Mouse (Mus musculus): ENCODE data around the gene Dram1.
A peak's percentile ranks its signal among the peaks of the same experiment; 100 is the strongest.

Gene Dram1

DNA sequence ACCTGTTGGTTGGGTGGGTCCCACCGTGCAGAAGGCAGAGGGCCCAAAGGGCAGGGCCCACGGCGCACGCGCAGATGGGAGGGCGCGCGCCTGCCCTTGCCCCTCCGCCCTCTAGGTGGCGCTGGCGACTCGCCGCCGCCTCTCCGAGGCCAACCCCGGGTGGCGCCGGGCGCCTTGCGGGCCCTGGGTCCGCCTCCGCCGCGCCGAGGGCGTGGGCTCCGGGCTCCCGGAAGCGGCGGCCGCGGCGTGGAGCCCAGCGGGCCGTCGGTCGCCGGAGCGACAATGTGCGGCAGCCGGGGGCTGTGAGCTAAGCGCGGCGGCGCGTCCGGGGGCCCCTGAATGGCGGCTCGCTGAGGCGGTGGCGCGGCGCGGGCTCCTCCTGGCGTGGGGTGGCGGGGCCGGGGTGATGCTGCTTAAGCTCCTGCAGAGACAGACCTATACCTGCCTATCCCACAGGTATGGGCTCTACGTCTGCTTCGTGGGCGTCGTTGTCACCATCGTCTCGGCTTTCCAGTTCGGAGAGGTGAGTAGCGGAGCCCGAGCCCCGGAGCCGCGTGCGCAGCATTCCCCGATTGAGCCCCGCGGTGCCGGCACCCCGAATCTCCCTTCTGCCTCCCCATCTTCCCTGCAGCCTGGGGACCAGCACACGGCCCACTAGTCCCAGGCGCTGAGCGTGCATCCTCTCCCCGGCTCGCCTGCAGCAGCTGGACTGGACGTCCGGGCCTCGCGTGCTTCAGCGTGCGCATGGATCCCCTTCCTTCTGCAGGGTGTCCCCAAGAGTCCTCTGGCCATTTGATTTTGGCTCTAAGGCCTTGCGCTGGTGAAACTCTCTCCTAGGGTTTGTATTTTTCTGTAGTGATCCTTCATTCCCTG lies at the start of gene Dram1, which contains the start of gene Gnptab:
Gene Dram1, minus strand, starts transcription at position 68 of the 873 bp plus-strand sequence.
Gene Gnptab, plus strand, starts transcription at position 120 of the 873 bp plus-strand sequence.
- peak; percentile 91 for DNase-seq (ENCODE audit: low read depth)

DNA sequence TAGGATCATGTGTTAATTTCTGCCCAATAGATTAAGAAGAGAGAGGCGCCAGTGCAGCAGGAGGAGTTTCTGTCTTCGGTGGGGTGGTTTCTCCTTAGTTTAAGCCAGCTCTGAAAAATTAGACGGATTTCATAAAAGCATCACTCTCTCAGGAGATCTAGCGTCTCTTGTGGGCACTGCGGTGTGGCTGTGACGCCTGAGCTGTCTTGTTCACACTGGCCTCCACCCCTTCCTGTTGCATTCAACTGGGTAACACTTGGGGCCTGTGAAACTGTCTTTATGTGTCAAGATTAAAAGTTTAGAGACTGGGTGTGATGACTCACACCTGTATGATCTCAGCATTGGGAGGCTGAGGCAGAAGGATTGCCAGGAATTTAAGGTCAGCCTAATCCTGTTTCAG lies 49.1 kb upstream of the Dram1 start:
- peak; percentile 65 for DNase-seq (ENCODE audit: low read depth)

DNA sequence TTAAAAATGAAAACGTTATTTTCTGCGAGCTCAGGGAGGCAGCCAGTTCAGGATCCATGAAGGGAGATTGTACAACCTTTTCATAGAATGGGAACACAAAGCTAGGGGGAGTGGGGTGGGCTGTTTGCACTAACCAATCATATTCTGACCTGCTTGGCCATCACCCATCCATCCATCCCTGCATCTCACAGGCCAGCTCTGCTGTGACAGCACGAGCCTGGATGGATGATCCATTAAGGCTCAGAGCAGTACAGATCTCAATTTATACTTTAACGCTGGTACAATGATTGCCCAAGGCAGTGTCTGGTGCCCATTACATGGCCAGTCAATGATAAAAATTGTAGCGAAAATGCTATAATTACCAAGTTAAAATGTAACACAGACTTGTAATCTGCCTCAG lies 48.0 kb upstream of the Dram1 start:
- no peak for DNase-seq (ENCODE audit: low read depth)

DNA sequence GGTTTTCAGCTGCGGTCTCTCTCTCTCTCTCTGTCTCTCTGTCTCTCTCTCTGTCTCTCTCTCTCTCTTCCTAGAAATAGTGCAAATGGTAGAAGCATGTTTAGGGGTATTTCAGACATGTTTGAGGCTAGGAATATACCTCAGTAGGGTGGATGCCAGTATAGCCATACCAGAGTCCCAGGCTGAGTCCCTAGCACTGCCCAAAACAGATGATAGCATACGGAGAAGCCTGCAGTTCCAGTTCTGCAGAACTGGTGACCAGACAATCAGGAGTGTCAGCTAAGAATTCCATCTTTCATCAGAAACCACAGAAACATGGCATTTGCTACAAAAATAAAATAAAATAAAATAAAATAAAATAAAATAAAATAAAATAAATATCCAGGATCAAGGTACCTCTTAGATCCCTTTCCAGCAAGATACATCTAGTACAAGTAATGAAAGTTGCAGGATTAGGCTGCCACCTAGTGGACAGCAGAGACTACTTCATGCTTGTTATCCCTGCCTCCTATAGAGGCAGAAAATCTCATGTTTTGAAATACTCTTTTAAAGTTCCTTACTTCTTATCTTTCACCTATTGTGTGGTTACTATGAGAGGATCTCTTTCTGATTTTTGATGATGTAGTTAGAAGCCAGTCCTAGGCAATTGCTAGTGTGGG lies 47.4 kb upstream of the Dram1 start:
- peak; percentile 87 for DNase-seq (ENCODE audit: low read depth)

DNA sequence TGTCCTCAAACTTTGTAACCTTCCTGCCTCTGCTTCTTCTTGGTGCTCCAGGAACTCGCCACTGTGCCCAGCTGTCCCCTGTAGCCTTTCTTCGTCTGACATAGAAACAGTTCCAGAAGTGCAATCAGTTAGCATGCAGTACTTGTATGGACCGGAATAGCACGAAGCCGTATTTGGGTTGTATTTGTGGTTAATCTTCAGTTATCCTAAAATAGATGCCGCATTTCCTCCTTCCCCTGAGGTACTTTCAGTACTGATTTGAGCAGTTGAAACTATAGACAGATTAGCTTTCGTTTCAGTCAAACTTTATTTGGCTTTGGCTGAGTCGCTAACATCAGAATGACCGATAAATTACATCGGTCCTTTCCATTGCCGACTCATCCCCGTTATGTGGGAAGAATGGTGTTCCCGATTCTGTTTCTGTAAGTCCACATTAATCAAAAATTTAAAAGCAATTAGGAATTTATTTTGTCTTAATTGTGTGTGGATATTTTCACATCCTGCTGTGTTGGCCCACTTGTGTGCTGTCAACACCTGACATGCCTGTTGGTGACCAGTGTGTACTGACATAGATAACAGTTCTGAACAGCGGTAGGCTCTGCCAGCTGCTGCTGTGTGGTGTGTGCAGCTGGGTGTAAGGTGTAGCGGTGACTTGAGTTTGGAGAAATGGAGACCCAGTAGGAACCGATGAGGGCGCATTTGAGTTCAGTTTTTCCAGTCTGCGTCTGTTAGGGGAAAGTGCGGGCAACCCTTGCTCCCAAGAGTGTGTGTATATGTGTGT lies 42.0 kb upstream of the Dram1 start:
- DNase-seq (ENCODE audit: low read depth), result peak; percentile 81

DNA sequence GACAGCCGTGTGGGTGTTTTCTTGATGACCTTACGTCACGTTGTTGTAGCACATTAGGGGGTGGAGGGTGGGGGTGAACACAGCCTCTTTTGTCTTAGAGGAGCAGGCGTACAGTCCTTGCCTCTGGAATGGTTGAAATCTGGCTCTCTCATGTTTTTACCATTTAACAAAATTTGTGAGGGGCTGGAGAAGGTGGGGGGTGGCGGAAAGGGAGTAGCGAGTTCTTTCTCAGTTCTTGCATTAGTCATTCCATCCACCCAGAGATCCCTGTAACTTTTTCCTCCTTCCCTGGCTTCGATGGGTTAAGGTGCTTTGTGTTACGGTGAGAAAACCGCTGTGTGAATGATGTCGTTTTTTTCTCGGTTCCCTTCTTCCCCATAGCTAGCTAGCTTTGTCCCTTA lies 41.3 kb upstream of the Dram1 start:
- no peak for DNase-seq (ENCODE audit: low read depth)

DNA sequence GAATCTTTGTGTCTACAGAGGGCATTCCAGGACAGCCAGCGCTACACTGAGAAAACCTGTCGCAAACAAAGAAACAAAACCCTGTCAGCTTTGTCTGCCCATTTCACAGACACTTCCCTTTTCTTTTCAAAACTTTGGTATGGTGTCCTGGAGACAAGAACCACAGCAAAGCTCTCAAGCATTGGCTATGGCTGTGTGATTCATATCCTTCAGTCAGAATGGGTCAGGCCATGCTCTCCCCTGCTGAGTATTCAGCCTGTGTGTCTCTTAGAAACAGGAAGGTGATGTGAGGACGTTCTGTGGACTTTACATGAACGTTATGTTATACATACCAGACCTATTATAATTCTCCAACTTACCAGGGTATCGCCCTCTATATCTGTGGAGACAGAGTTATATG lies 38.8 kb upstream of the Dram1 start:
- no peak for DNase-seq (ENCODE audit: low read depth)

DNA sequence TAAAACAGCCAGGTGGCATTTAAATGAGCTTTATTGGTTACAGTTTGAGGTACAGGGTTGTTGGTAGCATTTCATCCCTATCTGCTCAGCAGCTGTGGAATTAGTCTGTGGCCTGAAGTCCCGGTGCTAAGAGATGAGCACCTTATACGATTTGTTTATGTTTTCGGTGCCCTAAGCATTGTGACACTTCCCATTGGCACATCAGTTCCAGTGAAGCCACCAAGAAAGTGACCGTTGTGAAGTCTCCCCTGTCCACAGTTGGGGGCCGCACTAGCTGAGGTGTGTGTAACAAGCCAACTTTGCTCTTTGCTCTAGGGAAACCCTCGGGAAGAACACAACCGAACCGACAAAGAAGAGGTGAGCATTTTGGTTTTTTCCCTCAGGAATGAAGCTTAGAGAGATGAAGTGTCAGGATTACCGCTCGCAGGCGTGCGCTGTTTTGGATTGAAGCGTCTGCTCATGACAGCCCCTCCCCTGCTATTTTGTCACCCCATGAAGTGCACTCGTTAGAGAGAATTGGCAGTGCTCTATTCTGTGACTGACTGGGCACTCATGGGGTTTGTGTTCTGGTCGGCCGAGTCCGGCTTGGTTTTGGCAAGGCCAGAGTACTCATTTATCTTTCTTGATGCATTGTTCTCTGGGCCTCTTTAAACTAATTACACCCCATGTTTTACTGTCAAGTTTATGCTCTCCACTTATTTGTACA lies 33.6 kb upstream of the Dram1 start:
- DNase-seq (ENCODE audit: low read depth), result no peak

DNA sequence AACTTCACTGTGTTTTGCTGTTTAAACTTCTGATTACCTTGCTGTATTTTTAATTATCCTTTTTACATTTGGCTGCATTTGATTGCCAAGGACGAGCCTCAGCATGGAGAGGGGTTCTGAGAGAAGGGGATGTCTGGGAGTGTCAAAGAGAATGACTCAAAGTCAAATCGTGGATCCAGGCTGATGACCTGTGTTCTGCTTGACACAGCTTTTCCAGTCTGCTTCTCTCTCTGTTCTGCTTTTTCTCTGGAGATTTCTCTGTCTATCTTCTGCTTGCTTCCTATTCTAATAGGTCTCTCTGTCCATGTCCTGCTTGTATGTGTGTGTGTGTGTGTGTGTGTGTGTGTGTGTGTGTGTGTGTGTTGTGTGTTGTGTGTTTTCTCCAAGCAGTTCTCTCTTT lies 30.9 kb upstream of the Dram1 start:
- no peak for DNase-seq (ENCODE audit: low read depth)

DNA sequence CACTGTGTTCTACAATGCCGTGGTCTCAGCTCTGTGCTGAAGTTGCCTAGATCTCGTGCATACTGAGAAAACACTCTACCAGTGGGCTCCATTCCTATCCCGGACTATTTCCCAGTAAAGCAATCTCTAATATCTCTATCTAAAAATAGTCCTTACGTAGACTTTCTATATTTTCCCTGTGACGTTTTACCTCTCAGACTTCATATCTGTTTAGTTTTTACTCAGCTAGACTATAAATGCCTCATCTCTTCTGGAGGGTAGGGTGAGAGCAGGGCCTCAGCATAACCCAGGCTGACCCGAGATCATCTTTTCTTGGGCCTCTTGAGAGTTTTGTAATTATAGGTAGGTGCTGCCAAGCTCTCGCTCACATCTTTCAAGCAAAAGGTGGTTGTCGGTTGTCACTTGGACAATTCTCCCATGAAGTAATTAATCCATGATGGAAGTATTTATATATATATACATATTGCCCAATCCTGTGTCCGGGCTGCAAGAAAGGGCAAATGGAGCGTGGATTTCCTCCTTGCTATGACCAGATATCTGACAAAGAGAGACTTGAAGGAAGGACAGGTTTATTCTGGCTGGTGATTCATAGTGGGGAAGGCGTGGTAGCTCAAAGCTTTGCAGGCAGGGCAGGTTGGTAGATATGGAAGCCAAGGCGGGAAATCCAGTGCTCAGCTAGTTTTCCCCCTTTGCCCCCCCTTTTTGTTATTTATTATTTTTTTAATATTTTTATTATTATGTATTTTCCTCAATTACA lies 29.2 kb upstream of the Dram1 start:
- DNase-seq (ENCODE audit: low read depth), result no peak

DNA sequence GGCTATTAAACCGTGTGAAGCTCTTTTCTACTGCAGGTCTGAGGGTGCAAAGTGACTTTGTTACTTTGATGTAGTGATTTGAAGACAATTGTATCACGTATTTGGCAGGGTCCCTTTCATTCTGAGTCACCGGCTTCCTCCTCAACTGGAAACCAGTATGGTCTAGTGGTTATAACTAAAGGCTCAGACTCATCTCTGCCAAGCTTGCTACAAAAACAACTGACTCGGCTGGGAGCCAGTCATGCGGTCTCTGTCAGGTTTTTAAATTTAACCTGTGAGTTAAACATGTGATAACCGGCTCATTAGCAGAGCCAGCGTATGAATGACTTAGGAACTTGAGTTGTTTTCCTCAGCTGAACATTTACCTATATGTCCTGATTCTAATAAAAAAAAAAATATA lies 26.9 kb upstream of the Dram1 start:
- peak; percentile 87 for DNase-seq (ENCODE audit: low read depth)

DNA sequence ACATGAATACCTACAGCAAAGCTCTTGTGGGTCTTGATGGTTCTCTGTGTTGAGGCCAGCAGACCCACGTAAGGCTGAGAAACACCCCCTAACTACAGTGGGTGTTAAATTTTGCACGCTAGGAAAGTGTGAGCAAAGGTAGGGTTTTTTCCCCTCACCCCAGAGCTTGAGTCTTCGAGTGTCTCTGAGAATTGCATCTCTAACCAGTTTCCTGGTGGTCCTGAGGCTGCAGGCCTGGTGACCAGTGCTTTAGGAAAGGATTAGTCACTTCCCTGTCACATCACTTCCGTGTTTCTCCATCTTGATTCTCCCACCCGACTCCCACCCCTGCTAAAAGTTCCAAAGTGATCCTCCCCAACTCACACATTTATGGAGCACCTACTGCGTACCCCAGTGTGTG lies 25.3 kb upstream of the Dram1 start:
- DNase-seq (ENCODE audit: low read depth), result peak; percentile 44

DNA sequence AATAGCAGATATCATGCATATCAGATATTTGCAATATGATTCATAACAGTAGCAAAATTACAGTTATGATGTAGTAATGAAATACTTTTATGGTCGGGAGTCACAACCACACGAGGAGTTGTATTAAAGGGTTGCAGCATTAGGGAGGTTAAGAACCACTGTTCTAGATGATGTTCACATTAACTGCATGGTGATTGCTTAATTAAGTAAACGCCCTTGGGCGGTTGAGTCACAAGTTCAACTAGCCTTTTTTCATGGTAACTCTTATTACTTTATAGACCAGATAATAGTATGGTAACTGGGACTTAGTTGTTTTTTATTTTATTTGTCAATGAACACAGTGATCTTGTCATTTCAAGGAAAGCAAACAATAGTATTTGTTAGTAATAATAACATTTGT lies 24.1 kb upstream of the Dram1 start:
- DNase-seq (ENCODE audit: low read depth), result no peak

DNA sequence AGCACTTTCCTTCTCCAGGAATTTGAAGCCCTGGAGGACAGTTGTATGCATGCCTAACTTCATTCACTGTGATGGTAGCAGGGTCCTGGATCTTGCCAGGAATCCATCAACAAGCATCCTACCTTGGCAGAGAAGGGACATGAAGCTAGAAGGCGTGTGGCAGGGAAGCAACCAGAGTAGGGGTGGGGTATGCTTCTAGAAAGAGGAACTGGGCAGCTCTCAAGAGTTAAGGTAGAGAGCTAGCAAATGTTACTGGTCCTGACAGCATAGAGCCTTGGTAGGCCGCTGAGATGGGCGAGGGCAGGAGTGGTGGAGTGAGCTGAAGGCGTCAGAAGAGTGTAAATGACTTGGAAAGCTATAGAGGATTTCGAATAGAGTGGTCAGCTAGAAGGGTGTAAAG lies 20.4 kb upstream of the Dram1 start:
- DNase-seq (ENCODE audit: low read depth), result no peak

DNA sequence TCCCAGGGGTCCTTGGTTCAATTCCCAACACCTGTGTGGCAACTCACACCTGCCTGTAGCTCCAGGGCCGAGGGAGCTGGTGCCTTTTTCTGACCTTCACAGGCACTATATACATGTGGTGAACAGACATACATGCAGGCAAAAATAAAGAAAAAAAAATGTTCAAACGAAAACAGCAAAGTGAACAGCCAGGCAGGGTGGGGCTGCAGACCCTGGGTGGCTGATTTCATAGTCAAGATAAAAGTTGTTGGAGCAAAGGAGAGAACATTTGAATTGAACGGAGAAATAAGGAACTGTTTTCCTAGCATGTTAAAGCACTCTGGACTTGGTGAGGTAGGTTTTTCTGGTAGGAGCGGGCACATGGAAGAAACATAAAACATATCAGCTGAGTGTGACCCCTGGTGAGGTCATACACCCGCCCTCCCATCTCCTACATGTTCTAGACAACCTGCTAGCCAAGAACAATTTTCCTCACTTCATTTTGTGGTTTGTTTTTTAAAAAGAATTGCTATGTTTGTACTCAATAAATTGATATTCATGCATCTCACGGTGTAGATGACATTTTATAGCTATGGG lies 19.9 kb upstream of the Dram1 start:
- no peak for DNase-seq (ENCODE audit: low read depth)

DNA sequence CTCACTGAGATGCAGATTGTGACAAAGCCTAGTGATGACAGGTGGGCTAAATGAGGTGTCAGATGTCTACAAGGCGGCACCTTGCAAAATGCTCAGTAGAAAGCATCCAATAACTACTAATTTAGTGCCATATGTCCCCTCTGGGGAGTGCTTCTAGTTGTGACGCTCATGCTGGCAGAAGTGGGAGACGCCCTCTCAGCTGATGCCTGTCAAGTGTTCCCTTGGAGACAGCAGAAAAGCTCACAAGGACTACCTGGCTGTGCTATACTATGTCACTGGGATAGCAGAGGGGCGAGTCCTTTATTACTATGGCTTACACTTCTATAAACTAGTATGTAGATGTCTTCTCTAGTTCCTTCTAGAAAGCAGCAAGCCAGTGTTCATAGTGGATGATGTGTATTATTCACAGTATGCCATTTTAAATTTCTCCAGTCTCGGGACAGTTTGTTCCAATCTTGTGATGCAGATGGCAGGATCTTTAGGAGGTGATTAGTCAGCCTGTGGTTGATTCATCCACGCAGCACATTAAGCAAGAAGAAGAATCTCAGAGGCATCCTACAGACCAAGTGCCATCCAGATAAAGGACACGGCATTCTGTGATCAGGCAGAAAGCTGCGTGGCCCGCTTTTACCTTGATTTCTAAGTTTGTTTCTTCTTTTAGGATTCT lies 13.4 kb upstream of the Dram1 start:
- DNase-seq (ENCODE audit: low read depth), result no peak

DNA sequence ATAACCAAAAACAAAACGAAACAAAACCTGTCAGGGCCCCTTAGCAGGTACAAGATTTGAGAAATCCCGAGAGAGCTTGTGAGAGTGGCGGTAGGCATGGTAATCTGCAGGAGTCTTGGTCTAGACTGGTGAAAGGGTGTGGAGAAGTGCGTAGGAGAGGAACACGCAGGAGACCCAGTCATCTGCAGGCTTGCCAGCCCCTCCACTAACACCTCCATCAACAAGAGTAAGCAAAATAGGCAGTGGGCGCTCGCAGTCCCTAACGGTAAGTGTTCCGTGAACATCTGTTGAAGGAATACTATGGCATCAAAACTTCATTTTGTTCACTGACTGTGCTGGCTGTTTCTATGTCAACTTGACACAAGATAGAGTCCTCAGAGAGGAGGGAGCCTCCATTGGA lies 12.6 kb upstream of the Dram1 start:
- DNase-seq (ENCODE audit: low read depth), result no peak

DNA sequence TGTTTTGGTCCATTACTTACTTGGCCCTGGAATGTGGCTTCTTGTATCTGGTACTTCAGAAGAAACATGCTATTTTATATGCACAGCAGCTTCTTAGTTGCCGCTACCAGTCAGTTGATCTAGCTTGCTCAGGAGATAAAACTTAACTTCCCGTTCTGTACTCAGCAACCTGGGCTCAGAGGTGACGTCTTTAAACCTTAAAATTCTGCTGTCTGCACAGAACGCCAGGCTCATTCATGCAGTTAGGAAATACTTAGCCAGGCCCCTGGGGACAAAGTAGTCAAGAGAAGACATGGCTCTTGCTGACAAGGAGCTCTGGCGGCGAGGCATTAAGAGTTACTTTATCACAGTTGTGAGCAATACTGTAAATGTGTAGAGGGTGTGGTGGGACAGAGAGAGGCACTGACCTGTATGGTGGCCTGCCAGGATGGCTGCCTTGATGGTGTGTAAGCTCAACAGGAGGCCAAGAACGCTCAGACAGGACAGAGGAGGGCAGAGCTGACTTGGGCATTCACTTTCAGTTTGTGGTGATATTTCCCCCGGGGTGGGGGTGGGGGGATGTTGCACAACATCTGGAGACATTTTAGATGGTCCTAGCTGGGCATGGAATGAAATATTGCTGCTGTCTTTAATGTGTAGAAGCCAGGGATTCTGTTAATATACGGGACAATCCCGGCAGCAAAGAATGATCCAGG lies 11.4 kb upstream of the Dram1 start:
- peak; percentile 58 for DNase-seq (ENCODE audit: low read depth)

DNA sequence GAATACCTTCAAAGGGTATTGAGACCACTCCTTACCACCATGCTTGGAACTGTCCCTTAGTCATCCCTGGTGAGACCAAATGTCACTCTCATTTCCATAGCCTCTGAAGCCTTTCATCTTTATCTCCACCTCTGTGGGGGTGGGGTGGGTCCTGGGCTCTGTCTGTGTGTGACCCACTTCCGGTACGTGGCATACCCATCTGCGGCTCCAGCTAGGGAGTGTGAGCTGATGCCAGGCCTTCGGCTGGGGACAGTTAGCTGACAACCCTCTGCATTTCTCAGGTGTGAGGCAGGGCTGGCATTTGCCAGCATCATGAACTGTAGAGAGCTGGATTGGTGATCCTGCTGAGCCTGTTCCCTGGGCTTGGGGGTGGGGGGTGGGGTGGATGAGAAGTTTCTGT lies 10.7 kb upstream of the Dram1 start:
- DNase-seq (ENCODE audit: low read depth), result peak; percentile 83

DNA sequence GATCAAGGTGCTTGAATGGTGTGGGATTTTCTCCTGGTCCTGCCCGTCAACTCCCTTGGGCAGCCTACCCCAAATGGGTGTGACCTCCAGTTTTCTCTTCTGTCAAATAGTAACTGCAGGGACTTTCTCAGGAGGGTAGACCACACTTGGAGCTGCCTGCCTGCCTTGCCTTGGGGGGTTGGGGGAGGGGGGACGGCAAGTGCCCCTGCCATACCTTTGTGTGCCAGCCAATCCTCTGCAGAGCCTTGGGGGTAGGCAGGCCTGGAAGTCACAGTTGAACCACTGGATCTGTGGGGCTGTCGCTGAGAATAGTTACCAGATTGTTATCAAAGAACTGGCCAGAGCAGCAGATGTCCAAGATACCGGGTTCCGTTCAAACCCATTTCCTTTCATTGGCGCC lies 7.4 kb upstream of the Dram1 start:
- DNase-seq (ENCODE audit: low read depth), result no peak
